Mouse (Mus musculus): ENCODE results near the gene Sh3bp4. TPM values are rescaled to one million over a fixed set of nuclear protein-coding genes. Genes with fewer than 3 reads are reported as not detected.
A peak's percentile ranks its signal among the peaks of the same experiment; 100 is the strongest.

Sh3bp4 gene
- polyA plus RNA-seq, 1 experiment from 2014 or later, result 13.7 TPM

- WGBS, result 24% methylated on average over 11 of the region's 11 CpGs
- Histone ChIP-seq H3K9ac (ENCODE audit: low read depth, low read length) (no peak overlapping the region), H3K4me3 (ENCODE audit: low read length) (no peak overlapping the region), H3K9me3 (ENCODE audit: control insufficient read depth, low read length) (no peaks in the 10 kb centered on the region), H3K4me2 (ENCODE audit: low read length) (no peak overlapping the region), H3K27ac (ENCODE audit: low read depth, low read length) (no peak overlapping the region; the same call in 1 of the 2 replicates), H3K36me3 (ENCODE audit: control insufficient read depth, insufficient read depth, low read length) (no peaks in the 10 kb centered on the region), H3K4me1 (ENCODE audit: control insufficient read depth, insufficient read depth, low read depth, low read length) (peaks cover 3% of the 10 kb centered on the region; the same call in 1 of the 2 replicates), H3K27me3 (replicated peaks; ENCODE audit: control insufficient read depth, insufficient read depth, low read length) (no peaks in the 10 kb centered on the region)
- ATAC-seq, result 0 out of 2 replicates have a peak, but pooled peaks have one; percentile 16
Measured at GRCm38 (mm10) chr1:89191127-89191740, 121.0 kb downstream of the Sh3bp4 start.

- H3K36me3 ChIP-seq (ENCODE audit: control insufficient read depth, insufficient read depth, low read length), result no peaks in the 10 kb centered on the region
- H3K4me3 ChIP-seq (ENCODE audit: low read length), result no peak overlapping the region
- no peaks in the 10 kb centered on the region for H3K9me3 ChIP-seq (ENCODE audit: control insufficient read depth, low read length)
- WGBS, result 74% methylated on average over 11 of the region's 11 CpGs
- H3K4me1 ChIP-seq (ENCODE audit: control insufficient read depth, insufficient read depth, low read depth, low read length), result peaks cover 3% of the 10 kb centered on the region; the same call in 1 of the 2 replicates
- H3K4me2 ChIP-seq (ENCODE audit: low read length), result no peak overlapping the region
- no peak overlapping the region for H3K9ac ChIP-seq (ENCODE audit: low read depth, low read length)
- H3K27me3 ChIP-seq (replicated peaks; ENCODE audit: control insufficient read depth, insufficient read depth, low read length), result no peaks in the 10 kb centered on the region
- no peak for ATAC-seq
- H3K27ac ChIP-seq (ENCODE audit: low read depth, low read length), result no peak overlapping the region
Measured at GRCm38 (mm10) chr1:89192536-89193220, 122.5 kb downstream of the Sh3bp4 start.

GRCm38 (mm10) chr1:89193576-89193975 lies 123.4 kb downstream of the Sh3bp4 start:
- no peaks in the 10 kb centered on the region for H3K36me3 ChIP-seq (ENCODE audit: control insufficient read depth, insufficient read depth, low read length)
- ATAC-seq, result no peak
- no peaks in the 10 kb centered on the region for H3K9me3 ChIP-seq (ENCODE audit: control insufficient read depth, low read length)
- H3K27ac ChIP-seq (ENCODE audit: low read depth, low read length), result no peak overlapping the region
- H3K9ac ChIP-seq (ENCODE audit: low read depth, low read length), result no peak overlapping the region
- H3K4me3 ChIP-seq (ENCODE audit: low read length), result no peak overlapping the region
- 79% methylated on average over 7 of the region's 7 CpGs for WGBS
- no peaks in the 10 kb centered on the region for H3K27me3 ChIP-seq (replicated peaks; ENCODE audit: control insufficient read depth, insufficient read depth, low read length)
- peaks cover 3% of the 10 kb centered on the region; the same call in 1 of the 2 replicates for H3K4me1 ChIP-seq (ENCODE audit: control insufficient read depth, insufficient read depth, low read depth, low read length)
- H3K4me2 ChIP-seq (ENCODE audit: low read length), result no peak overlapping the region

GRCm38 (mm10) chr1:89195827-89196712 lies 125.9 kb downstream of the Sh3bp4 start:
- no peak overlapping the region for H3K4me2 ChIP-seq (ENCODE audit: low read length)
- 46% methylated on average over 12 of the region's 12 CpGs for WGBS
- ATAC-seq, result peak; percentile 90
- H3K36me3 ChIP-seq (ENCODE audit: control insufficient read depth, insufficient read depth, low read length), result no peaks in the 10 kb centered on the region
- no peak overlapping the region for H3K9ac ChIP-seq (ENCODE audit: low read depth, low read length)
- H3K27ac ChIP-seq (ENCODE audit: low read depth, low read length), result no peak overlapping the region
- no peaks in the 10 kb centered on the region for H3K9me3 ChIP-seq (ENCODE audit: control insufficient read depth, low read length)
- H3K4me3 ChIP-seq (ENCODE audit: low read length), result no peak overlapping the region
- H3K27me3 ChIP-seq (replicated peaks; ENCODE audit: control insufficient read depth, insufficient read depth, low read length), result no peaks in the 10 kb centered on the region
- H3K4me1 ChIP-seq (ENCODE audit: control insufficient read depth, insufficient read depth, low read depth, low read length), result no peaks in the 10 kb centered on the region; the same call in 1 of the 2 replicates
